Mouse (Mus musculus): Measurements from ENCODE around the gene Scaf11.

GRCm38 (mm10) chr15:96459741-96460450 is 747 bp downstream of the Scaf11 start:
- no peak for TF ChIP-seq CTCF (IDR thresholded peaks at IDR 0.05; ENCODE audit: control insufficient read depth, insufficient read depth, insufficient replicate concordance, low read depth, low read length)
- TF ChIP-seq POLR2A (IDR thresholded peaks at IDR 0.05; ENCODE audit: control insufficient read depth, low read depth, low read length) = no peak
